Mouse (Mus musculus): ENCODE data around the gene Pole. TPM values are rescaled to one million over a fixed set of nuclear protein-coding genes. Genes with fewer than 3 reads are reported as not detected.

Gene Pole
- total RNA-seq, 2 experiments from 2014 or later = 3.4 to 3.9 TPM

Other genes starting within 250 kb of the Pole start
- gene Gm17655, start 213.8 kb upstream of the Pole start, total RNA-seq (2021) = 1 to 10 TPM; 6.3 to 7.8 TPM
- under 1 TPM; 0.48 to 0.62 TPM for gene Gm35315, start 191.9 kb upstream of the Pole start, total RNA-seq (2021)
- 1 to 10 TPM; 2.8 to 3.7 TPM for gene Plcxd1, start 186.3 kb upstream of the Pole start, total RNA-seq (2021)
- 10 to 100 TPM; 76.3 to 84.0 TPM for gene Gtpbp6, start 178.1 kb upstream of the Pole start, total RNA-seq (2021)
- 10 to 100 TPM; 15.5 to 16.5 TPM for gene Zfp605, start 176.2 kb upstream of the Pole start, total RNA-seq (2021)
- gene Chfr, start 150.5 kb upstream of the Pole start, total RNA-seq (2021) = 10 to 100 TPM; 66.3 to 67.1 TPM
- 10 to 100 TPM; 44.1 to 46.2 TPM for gene Golga3, start 109.6 kb upstream of the Pole start, total RNA-seq (2021)
- gene Ankle2, start 55.3 kb upstream of the Pole start, total RNA-seq (2021) = 10 to 100 TPM; 33.2 to 33.9 TPM
- gene Pgam5, start 16.4 kb upstream of the Pole start, total RNA-seq (2021) = 10 to 100 TPM; 64.7 to 68.3 TPM
- gene Pxmp2, start 120 bp upstream of the Pole start, total RNA-seq (2021) = 10 to 100 TPM; 11.2 to 12.0 TPM
- under 1 TPM; 0.46 to 0.79 TPM for gene P2rx2, start 56.9 kb downstream of the Pole start, total RNA-seq (2021)
- gene Lrcol1, start 58.4 kb downstream of the Pole start, total RNA-seq (2021) = not detected
- gene Fbrsl1, start 162.2 kb downstream of the Pole start, total RNA-seq (2021) = 10 to 100 TPM; 80.9 to 90.8 TPM